Mouse (Mus musculus) c-Kit-positive CD71-negative TER-119-negative erythroid progenitor cells, embryonic 14.5 days (primary cell): ENCODE results near the gene Angptl1.

ENCODE experiments used
- DNase-seq: peaks from one replicate; pipeline ENCODE4 v3.0.0-alpha.2; 2013; ENCODE audit warnings: low read depth

Gene Angptl1

GRCm38 (mm10) chr1:156838177-156838576 lies at the start of gene Angptl1:
Angptl1 (plus strand) TSS chr1:156838562.
- DNase-seq, result no peak

- DNase-seq, result no peak
Measured at GRCm38 (mm10) chr1:156789844-156790490, 48.4 kb upstream of the Angptl1 start.

DNA sequence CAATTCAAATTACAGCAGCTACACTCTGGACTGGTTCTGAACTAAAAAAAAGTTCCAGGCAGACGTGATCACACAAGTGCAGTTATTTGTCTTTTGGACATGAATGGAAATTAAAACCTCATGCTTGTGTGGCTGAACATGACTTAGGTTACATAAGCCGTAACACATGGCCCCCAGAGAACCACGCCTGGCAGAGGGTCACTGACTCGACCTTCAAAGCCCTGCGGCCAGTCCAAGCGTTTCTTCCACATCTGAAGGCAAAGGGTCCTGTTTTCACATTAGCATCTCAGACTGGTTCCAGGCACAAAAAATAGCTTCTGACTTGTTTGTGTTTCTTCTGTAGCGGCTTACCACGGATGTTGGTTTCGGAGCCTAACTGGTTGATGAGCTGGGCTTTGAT lies 42.1 kb upstream of the Angptl1 start:
- DNase-seq, result no peak

DNA sequence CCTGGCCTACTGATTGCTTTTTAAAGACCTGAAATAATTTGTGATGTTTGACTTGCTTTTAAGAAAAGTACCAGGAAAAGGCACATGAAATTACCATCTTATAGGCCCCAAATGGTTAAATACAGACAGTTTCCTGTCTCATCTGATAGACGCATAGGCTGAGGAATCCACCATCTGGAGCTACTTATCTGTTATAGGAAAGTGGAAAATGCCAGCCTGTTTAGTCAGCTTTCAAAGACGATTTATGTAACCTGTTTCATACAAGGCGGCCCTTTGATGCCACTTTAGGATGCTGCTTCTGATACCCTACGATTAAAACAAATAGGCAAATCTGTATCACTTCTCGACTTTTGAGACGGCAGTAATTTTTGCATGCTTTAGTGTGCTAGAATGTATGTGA lies 37.1 kb upstream of the Angptl1 start:
- no peak for DNase-seq

- no peak for DNase-seq
Measured at GRCm38 (mm10) chr1:156808332-156808731, 30.0 kb upstream of the Angptl1 start.

GRCm38 (mm10) chr1:156811928-156812327 lies 26.4 kb upstream of the Angptl1 start:
- no peak for DNase-seq

GRCm38 (mm10) chr1:156812716-156813115 lies 25.6 kb upstream of the Angptl1 start:
- no peak for DNase-seq

- no peak for DNase-seq
Measured at GRCm38 (mm10) chr1:156813485-156813884, 24.9 kb upstream of the Angptl1 start.

- no peak for DNase-seq
Measured at GRCm38 (mm10) chr1:156819236-156819635, 19.1 kb upstream of the Angptl1 start.

DNA sequence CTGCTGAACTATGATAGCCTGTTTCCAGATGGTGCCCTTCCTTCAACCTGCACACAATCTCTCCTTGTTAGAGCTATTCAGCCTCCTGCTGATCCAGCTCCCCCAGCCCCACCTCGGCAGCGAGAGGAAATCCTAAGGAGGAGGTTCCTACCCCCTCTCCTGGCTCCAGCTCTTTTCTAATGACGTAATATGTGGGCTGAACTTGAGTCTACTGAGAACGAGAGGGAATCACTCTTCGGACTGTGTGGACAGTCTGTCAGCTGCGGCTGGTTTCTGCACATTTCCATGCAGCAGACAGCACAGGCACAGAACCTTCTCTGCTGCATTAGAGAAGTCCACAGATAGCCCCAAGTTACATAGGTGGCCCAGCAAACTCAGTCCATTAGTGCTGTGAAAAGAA lies 333 bp downstream of the Angptl1 start:
- no peak for DNase-seq

DNA sequence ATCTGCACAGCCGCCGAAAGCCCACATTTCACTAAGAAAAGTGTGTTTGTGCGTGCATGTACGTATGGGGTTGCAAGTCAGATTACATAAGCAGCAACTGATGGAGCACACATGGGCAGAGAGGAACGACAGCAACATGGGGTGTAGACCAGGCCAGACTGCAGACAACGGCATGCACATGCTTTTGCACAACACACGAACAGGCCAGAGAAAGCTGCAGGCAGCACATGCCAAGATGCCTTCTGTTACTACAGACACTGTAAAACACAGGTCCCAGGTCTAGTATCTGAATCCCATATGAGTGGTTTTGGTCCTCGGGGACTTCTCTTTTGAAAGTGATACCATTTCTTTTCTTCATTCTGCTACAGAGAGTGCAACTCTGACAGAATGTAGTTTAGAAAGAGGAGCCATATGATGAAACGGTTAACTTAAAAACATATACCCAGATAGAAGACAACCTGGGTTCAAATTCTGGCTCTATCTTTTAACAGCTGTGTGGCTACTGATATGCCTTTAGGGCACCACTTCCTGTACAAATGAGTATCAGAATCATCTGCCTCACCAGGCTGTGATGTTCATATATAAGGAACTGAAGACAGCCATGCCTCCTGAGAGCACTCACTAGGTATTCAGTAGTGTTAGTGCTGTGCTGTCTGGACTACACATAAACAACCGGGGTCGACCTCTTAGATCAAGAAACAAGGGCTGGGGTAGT lies 3.4 kb downstream of the Angptl1 start:
- no peak for DNase-seq

DNA sequence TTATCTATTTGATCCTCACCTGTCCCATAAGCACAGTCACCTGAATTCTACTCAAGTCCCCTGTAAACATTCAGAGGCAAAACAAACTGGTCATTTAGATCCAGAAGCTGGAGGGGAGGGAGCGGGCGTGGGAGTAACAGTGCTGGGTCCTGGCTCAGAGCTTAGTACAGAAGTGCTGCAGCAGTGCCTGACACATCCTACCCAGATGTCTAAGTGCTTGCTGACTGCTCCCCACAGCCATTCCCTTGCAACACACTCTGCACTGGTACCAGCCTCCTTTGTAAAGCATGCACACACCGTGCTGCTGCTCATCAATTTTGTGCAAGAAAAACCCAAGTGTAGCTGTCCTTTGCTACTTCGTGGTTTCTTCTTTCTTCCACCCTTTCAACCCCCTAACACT lies 8.7 kb downstream of the Angptl1 start:
- no peak for DNase-seq

GRCm38 (mm10) chr1:156852409-156852808 lies 14.0 kb downstream of the Angptl1 start:
- no peak for DNase-seq

DNA sequence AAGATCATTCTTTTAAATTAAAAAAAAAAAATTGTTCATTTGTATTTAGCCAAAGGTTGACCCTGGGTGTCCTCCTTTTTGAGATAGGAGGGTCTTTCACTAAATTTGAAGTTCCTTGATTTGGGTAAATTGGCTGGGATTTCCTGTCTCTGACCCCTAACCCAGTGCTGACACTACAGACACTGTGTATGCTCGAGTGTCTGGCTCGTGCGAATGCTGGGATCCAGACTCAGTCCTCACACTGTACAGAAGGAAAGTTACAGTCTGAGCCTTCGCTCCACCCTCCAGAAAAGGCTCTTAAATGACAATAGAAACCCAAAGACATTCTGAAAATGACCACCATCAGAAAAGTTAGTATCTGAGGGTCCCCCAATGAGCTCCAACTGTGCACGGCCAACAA lies 14.5 kb downstream of the Angptl1 start:
- no peak for DNase-seq

GRCm38 (mm10) chr1:156854558-156854957 lies 16.2 kb downstream of the Angptl1 start:
- DNase-seq, result no peak

DNA sequence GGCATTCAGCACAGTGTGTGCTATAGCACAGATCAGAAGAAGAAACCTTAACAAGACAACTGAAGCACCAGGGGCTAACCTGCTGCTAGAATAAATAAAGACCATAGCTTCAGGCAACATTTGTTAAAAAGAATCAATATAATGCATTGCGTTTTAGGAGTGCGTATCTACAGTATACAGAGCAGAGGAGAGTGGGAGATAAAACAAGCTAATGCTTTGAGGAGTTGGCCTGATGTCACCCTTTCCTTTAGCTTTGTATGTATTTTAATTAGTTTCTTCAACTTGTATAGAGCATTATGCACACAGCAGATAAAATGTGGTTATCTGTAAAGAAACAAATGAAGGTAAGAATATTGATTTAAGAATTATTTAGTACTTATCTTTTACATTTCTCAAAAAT lies 18.3 kb downstream of the Angptl1 start:
- DNase-seq, result no peak

DNA sequence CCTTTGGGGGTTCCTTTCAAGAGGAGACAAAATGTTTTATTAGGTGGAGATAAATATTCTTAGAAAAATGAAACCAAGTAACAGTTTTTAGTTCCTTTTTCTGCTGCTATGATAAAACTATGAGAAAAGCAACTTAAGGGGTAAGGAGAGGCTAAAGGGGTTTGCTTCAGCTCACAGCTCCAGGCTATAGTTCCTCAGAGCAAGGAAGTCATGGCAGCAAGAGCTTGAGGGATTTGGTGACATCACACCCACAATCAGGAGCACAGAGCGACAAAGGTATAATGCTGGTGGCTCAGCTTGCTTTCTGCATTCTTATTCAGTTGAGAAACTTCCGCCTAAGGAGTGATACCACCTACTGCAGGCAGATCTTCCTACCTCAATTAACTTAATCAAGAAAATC lies 20.8 kb downstream of the Angptl1 start:
- DNase-seq, result no peak

DNA sequence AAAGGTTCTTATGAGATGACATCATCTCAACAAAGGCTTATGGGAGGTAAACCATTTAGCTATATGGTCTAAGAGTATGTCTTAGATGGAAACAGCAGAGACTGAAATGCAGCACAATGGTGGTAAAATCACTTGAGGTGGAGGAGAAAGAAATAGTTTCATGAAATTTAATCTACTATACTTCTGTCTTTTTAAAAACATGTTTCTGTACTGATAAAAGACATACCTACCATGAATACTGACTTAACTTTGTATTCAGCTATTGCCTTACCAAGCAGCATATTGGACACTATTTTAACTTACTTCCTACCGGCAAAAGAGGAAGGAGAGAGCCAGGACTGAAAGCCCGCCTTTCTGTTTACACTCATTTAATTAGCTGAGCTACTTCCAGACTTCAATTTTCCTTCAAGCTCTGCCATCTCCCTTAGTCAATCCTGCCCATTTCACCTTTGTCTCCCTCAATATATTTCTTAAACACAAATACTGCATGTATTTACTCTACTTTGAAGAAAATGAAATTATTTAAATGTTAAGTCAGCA lies 21.4 kb downstream of the Angptl1 start:
- no peak for DNase-seq

DNA sequence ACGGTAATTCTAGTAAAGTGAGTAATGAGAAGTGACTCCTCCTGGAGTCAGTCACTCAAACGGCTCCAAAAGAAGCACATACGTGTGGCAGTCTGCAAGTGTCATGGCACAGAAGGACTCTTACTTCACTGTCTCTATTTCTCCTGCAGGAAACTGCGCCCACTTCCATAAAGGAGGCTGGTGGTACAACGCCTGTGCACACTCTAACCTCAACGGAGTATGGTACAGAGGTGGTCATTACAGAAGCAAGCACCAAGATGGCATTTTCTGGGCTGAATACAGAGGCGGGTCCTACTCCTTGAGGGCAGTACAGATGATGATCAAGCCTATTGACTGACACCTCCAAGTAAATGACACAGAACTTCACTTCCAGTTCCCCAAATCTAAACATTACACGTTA lies 21.9 kb downstream of the Angptl1 start:
- no peak for DNase-seq

GRCm38 (mm10) chr1:156861475-156862043 lies 23.2 kb downstream of the Angptl1 start:
- DNase-seq, result no peak

DNA sequence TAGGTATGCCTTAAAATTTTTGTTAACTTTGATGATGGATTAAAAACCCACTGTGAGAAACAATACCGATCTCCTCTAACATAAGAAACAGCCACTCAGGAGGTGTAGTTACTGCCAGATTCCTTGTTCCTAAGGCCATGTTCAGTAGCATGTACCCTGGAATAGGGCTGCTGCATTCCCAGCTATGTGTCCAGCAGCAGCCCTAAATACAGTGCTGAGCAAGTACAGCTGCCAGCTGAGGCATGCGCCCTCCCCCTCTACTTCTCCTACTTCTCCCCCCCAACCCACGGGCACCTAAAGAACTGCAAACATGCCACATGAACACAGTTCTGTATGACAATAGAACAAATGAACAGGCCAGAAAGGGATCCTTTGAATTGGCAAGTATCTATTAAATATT lies 25.4 kb downstream of the Angptl1 start:
- DNase-seq, result no peak

GRCm38 (mm10) chr1:156864240-156864639 lies 25.9 kb downstream of the Angptl1 start:
- DNase-seq, result no peak

DNA sequence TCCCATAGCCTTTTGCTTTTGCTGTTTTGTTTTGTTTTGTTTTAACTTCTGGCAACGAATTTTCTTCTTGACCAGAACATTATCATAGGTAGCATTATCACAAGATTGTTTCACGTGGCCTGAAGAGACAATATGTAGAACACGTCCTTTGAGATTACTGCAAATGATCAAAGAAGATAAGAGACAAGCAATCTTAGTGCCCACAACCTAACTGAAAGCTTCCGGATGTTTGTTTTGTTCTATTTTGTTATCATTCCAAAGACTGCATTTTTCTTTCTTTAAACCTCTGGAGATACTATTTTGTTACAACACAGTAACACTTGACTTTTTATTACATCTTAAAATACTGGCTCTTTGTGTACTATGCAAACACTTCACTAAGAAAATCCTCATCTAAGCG lies 31.7 kb downstream of the Angptl1 start:
- DNase-seq, result no peak
